Mouse (Mus musculus): Measurements from ENCODE around the gene Srp68.

The Srp68 gene

DNA sequence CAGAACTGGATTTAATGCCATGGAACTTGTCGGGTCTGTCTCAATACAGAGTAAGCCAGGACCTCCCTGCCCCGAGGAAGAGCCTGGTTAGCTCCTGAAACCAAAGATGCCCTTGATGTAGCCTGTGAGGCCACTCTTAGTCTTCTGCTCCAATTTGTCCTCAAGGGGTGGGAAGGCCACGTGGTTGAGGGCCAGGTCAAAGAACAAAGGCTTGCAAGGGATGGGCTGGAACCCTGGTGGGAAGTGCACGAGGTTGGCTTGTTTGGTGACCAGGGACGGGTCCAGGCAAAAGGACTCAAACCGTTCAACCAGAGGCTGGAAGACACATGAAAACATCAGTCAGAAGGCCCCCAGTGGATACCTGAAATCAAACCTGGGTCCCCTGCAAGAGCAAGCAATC, 28.4 kb downstream of the Srp68 start:
- no peak for DNase-seq

DNA sequence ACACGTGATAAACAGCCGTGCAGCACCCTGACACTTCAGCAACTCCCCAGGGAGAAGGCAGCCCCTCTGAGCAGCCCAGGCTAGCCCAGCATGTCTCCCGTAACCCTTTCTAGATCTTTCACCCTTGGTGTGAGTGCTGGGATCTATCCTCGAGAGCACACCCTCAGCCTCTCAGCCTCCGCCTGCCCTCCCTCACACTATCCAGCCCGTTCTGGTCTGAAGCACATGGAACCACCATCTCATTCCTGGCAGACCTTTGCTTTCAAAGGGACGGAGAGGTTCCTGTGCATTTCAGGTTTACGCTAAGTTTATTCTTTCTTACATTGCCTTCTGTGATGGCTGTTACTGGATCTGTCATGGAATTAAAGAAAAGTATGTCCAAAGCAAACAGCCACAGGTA, 29.4 kb downstream of the Srp68 start:
- no peak for DNase-seq

DNA sequence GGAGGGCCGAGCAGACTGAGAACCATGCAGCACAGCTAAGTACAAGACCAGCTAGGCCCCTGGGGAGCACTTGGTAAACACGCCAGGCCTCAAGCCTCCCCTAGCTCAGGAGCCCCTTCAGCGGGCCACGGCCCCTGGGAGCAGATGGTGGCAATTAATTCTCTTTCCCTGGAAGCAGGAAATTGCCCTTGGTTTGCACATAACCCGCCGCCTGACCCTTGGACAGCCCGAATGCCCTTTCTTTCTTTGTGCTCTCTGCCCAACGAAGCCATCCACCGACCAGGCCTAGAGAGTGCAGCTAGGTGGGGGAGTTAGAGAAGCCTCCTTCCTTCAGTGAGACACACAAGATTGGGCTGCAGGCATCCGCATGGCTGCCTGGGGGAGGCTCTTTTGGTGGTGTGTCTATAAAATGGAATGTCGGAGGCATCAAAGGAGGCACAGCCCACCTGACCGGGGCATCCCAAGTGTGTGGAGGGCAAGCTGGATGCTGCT, 32.2 kb downstream of the Srp68 start:
- no peak for DNase-seq

DNA sequence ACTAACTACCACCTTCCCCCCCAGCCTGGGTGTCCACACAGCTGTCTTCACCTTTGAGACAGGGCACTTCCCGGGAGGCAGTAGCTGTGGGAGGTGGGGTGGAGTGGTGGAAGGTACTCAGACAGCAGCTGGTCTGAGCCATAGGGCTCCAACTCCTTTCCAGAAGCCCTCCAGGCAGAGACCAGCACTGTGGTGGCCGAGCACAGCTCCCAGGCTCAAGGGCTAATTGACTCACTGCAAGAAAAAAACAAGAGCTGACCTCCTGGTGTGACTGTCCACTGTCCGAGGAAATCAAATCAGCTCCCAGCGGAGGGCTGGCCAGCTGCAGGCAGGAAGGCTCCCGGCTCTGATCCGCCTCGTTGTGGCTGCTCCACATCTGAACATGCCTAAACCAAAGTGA, 34.2 kb downstream of the Srp68 start:
- no peak for DNase-seq

DNA sequence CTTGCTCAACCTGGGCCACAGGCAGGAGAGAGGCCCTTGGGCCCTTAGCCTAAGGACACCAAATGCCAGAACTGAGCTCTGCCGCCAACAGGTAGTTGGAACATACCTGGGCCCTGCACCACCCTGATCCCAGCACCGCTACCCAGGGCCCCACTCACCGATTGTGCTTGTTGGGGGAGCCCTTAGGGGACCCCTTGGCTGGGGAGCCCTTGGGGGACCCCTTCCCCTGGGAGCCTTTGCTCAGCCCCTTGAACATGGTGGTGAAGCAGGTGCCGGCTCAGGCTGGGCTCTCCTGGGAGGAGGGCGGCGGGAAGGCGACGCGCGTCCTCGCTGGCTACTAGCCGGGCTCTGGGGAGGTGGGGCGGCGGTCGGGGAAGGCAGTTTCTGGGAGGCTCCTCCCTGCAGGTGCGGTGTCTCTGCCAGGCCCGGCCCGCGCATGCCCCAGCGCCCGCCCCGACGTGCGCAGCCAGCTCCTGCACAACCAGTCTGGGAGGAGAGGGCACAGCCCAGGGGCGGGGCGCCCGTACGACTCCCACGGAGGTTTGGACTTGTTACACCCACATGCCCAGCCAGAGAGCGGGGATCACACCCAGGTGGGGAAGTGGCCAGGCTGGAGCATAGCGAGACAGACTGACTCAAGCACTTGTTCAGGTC, 36.1 kb downstream of the Srp68 start, which contains the start of gene Evpl:
Evpl (minus strand) TSS at position 336 of the 654 bp plus-strand sequence.
- peak in 1 of 2 experiments; percentile 32 for DNase-seq

DNA sequence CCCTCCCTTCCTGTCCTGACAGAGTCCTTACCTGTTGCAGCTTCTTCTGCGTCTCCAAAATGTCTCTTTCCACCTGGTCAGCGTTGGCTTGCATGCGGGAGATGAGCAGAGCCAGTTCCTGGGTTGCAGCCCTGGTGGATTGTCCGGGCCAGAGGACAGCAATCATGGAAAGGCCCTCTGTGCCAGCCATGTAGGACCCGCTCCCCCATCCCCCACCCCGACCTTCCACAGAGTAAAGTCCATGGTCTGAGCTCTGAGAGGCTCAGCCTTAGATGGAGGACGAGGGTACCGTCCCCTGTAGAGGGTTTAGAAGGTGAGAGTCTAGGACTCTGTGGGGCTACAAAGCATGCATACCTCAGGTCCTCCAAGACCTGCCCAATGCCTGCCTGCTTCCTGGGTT, 39.1 kb downstream of the Srp68 start:
- DNase-seq: no peak

DNA sequence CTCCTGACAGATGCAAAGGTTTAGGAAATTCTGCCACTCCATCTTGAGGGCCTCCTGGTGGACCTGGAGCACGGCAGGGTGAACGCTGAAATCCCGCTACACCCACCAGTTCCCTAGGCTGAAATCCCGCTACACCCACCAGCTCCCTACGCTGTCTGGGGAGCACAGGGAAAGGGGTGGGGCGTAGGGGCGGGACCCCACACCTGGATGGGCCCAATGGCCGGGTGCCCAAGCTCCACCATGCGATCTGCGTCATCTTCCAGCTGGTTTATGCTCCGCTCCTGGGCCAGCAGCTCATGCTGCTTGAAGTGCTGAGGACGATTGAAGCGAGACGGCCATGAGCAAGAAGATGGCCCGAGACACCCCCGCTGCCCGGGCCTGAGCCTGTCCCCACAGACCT, 41.6 kb downstream of the Srp68 start:
- no peak for DNase-seq

DNA sequence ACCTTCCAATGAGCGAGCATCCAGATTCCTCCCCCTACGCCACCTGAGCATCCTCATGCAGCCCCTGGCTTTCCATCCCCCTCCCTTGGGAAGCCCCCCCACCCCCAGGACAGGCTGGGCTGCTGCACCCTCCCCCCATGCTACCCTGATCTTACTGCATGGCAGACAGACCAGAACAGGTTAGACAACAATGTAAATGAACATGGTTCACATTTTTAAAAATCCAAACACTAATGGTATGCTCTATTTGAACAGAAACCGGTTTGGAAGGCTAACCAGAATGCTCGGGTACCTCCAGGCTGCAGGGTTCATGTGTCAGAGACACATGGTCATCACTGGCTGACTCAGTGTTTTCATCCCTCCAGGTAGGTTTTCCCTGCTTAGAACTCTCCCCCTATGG, 45.3 kb downstream of the Srp68 start:
- no peak for DNase-seq

DNA sequence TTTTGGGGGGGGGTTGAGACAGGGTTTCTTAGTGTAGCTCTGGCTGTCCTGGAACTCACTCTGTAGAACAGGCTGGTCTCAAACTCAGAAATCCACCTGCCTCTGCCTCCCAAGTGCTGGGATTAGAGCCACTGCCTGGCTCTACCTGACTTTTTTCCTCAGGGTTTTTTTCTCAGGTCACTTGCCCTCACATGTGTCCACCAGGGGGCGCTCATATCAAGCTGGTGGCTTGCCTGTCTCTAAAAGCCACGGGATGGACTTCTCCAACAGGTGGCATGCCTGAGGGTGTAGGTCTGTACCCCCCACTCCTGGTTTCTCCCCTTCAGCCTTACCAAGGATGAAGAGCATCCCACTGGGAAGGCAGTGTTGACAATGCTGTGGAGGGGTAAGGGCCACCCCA, 47.6 kb downstream of the Srp68 start:
- DNase-seq: peak; percentile 90 to 94

DNA sequence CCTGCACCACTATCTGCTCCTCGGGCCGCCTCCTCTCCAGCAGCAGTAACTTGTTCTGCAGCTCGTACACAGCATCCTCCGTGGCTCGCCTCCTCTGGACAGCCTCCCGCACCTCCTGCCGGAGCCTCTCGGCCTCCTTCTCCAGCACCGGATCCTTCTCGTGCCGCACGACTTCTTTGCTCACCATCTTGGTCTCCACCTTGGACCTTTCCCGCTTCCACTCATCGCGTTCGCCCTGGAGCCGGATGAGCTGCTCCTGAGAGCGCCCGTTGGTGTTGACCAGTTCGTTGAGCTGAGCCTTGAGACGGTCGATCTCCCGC, 51.3 kb downstream of the Srp68 start:
- no peak for DNase-seq

DNA sequence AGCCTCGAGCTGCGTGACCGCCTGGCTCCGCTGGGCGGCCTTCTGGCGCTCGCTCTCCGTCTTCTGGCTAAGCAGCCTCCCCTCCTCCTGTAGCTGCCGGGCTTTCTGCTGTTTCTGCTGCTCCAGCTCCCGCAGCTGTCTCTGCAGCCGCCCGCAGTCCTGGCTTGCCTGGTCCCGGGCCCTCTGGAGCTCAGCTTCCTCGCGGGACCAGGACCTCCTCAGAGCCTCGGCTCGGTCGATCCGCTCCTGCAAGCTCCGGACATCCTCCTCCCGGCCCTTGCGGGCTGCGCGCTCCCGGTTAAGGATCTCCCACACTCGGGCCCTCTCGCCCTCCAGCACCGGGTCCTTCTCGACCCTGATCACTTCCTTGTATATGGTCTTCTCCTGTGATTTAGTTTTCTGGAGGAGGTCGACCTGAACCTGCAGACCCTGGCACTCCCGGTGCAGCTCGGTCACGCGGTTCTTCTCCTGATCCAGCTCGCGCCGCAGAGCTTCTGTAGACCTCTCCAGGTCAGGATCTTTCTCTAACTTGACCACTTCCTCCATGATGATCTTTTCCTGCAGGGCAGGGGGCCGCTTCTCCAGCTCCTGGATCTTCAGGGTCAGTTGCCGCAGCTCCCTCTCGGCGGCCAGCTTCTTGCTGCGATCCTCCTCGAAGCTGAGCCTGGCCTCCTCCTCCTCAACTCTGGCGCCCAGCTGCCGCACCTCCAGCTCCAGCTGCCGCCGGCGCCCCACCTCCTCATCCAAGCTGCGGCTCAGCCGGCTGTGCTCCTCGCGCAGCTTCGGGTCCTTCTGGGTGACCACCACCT, 51.9 kb downstream of the Srp68 start:
- peak; percentile 38 to 54 for DNase-seq

DNA sequence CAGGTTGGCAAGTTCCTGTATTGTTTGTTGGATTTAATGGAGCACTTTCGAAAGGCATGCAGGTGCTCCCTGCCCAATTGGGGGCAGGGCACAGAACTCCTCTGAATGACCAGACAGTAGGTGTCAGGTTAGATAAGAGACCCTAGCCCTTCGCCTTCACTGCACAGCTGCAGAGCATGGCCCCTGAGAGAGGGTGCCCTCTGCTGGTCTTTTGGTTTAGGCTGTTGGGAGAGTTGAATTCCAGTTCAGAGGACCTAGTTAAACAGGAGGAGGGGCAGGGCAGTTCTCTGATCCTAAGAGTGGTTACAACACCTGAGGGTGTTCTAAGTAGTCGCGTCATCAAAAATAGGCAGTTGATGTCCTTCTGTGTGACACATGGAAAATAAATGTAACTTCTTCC, 54.1 kb downstream of the Srp68 start:
- DNase-seq: peak; percentile 83 to 84

DNA sequence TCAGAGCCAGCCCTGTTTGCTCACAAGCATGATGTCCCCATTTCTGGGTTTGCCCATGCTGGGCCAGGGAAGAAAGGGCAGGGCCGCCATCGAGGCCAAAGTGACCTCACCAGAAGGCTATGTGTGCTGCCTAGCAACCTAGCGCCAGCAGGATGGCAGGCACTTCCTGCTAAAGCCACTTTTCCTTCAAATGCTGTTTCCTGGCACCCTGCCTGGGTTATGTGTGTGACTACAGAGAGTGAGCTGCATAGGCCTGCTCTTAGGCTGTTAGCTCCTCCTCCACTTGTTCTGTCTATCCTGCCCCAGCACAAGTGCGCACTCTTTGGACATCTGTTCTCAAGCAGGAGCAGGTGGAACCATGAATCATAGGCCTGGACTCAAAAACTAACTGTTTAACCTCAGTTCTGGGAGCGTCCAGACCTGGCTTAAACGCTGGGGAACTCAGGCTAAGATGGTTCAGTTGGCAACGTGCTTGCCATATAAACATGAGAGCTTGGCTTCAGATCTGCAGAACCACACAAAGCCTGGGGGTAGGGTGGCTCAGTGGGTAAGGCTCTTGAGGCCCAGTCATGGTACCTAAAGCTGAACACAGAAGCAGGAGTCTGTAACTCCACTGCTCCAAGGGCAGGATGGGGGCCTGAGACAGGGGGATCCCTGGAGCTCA, 55.1 kb downstream of the Srp68 start:
- DNase-seq: peak; percentile 85 to 87

DNA sequence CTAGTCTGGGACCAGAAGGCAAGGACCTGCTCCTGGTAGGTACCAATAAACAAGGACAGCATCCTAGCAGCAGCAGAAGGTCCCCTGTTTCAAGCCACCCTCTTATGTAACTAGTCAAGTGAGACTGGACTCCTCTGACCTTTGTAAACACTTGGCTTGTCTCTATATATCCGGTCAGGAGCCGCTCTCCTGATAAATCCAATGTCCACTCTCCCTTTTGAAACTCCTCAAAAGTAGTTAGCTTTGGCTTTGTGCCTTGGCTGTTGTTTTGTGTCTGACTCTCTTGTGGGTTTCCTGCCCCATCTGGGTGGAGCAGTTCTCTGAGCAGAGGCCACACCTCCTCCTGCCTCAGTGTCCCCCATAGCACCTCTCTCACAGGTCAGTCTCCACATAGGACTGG, 55.8 kb downstream of the Srp68 start:
- DNase-seq: no peak

DNA sequence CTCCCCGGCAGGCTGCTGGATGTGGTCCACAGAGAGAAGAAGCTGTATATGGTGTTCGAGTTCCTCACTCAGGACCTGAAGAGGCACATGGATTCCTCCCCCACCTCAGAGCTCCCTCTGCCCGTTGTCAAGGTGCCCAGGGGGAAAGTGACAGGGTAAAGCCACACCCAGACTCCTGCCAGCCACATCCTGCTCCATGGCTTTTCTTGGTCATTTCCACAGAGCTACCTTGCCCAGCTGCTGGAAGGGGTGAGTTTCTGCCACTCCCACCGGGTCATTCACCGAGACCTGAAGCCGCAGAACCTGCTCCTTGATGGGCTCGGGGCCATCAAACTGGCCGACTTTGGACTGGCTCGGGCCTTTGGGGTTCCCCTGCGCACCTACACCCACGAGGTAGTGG, 57.5 kb downstream of the Srp68 start:
- DNase-seq: no peak

DNA sequence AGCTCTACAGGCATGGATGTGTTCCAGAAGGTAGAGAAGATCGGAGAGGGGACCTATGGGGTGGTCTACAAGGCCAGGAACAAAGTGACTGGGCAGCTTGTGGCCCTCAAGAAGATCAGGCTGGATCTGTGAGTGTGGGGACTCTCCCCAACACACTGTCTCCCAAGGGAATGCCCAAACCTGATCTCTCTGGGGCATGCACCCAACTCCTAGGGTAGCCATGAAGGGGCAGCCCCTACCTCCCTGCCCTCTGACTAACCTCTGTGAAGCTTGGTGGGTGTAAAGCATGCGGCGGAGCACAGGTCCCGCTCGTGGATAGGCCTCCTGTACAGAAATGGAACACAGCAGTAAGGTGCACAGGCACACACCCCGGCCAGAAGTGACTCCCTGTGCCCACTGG, 58.0 kb downstream of the Srp68 start:
- DNase-seq: no peak

DNA sequence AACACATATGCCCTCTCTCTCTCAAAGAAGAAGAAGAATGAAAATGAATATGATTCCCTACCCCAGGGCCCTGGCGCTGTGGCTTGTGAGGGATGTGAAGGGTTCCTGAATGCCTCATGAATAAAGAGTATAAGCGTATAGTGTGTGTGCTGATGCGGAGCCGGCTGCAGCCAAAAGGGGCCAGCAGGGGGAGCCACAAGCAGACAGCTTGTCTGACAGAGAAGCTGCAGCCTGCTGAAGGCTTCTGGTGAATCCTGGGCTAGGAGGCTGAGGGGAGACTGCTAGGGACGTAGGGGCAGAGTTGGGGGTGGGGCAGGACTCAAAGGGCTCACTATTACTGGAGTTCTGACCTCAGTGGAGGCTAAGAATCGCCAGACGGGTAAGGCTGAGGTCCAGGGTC, 58.8 kb downstream of the Srp68 start:
- DNase-seq: peak; percentile 53 to 65

DNA sequence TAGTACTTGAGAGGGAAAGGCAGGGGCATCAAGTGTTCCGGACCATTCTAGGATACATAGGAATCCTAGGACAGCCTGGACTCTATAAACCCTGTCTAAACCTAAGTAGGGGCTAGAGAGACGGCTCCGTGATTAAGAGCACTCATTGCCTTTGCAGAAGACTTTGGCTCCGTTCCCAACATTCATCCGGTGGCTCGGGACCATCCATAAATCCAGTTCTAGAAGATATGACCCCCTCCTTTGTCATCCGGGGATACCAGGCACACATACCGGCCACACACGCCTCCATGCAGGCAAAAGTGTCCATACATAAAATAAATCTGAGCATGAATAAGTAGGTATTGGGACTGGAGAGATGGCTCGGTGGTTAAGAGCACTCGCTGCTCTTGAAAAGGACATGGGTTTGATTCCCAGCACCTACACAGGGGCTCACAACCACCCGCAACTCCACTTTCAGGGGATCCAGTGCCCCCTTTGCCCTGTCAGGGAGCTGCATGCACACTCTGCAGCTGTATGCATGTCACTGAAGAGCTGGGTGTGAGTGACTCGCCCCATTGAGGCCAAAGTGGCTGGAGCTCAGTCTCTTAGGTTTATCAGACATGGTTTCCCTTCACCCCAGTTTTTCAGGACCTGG, 60.0 kb downstream of the Srp68 start:
- DNase-seq: no peak

DNA sequence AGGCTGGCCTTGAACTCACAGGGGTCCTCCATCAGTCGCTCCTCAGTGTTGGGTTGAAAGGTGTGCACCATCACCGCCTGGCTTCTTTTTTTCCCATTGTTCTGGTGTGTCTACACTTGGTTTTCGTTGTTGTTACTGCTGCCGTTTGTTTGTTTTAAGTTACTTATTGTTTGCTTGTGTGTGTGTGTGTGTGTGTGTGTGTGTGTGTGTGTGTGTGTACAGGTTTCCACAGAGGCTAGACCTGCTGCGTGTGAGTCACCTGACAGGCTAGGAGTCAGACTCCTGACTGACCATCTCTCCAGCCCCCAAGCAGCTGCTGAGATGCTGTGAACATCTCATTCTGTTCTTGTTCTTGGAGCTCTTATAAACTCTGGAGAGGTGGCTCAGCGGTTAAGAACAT, 61.2 kb downstream of the Srp68 start:
- no peak for DNase-seq

DNA sequence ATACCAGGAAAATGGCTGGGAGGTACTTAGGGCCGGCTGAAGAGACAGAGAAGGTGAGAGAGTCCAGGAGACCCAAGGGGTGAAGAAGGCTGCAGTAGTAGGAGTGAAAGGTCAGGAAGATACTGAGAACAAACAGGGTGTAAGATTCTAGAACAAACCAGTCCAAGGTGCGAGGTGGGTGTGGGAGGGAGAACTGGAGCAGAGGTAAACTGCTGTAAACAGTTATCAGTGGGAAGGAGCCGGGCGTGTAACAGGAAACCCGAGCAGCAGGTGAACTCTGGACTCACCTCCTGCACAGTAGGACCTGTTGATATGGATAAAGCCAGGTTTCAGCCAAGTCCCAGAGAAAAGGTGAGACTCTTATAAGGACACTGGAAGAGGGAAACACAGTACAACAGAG, 63.3 kb downstream of the Srp68 start:
- DNase-seq: no peak

DNA sequence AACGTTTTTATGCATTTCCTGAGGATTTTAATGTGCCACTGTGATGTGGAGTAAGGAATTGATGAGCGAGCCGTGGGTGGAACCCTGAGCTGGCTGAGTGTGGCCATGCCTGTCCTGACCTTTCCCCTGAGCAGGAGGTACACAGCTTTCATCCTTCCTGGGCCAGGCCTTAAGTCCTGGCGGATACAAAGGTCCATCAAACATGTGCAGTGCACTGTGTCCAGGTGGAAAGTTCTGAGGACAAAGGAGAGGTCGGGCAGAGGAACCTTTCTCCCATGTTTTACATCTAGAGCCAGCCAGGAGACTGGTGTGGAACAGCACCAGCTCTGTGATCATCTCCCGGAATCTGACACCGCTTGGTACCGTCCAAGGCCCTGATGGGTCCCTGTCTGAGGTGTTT, 64.8 kb downstream of the Srp68 start:
- no peak for DNase-seq

DNA sequence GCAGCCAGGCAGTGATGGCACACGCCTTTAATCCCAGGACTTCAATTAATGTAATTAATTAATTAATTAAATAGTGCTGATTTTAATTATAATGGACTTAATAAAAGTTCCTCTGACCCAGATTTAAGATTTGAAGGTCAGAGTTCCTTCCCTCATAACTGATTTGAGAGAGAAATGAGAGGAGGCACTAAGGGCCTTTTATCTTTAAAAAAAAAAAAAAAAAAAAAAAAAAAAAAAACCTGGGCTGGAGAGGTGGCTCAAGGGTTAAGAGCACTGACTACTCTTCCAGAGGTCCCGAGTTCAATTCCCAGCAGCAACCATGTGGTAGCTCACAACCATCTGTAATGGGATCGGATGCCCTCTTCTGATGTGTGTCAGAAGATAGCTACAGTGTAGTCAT, 65.4 kb downstream of the Srp68 start:
- no peak for DNase-seq

DNA sequence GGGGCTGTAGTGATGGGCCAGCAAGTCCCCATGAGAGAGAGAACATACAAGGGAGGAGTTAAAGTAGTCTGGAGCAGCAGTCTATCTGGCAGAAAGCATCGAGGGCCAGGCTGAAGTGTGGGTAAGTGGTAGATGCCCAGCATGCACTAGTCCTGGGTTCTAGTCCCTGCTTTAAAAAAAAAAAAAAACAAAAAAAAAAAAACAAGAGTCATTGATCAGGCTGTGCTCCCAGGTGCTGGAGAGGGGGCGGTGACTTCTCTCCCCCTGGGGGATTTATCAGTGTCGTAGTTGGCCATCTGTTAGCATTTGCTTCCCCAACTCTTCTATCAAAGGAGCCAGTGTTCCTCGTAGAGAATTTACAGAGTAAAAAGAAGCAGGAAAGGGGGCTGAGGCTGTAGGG, 67.3 kb downstream of the Srp68 start:
- DNase-seq: no peak

DNA sequence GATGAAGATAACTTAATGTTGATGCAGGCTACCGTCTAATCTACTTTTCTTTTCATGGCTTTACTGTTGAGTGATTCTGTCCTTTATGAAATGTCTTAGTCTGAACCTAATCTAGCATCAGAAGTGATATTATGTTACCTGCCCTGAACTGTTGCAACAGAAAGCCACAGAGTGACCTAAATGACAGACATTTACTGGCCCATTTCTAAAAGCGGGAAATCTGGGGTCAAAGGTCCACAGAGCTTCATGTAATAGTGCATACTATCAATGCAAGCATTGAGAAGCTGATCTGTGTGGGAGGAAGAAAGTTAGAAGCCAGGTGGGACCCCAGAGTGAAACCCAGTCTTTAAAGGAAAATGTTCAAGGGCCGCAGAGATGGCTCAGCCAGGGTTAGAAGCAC, 70.9 kb downstream of the Srp68 start:
- DNase-seq: no peak

Measured in cerebellum, postnatal 10 days (tissue).